Mouse (Mus musculus): Measurements from ENCODE around the gene Rps16. TPM values are rescaled to one million over a fixed set of nuclear protein-coding genes. Genes with fewer than 3 reads are reported as not detected.

The Rps16 gene
- total and polyA plus RNA-seq, 2 experiments = 110 to 577 TPM

DNA sequence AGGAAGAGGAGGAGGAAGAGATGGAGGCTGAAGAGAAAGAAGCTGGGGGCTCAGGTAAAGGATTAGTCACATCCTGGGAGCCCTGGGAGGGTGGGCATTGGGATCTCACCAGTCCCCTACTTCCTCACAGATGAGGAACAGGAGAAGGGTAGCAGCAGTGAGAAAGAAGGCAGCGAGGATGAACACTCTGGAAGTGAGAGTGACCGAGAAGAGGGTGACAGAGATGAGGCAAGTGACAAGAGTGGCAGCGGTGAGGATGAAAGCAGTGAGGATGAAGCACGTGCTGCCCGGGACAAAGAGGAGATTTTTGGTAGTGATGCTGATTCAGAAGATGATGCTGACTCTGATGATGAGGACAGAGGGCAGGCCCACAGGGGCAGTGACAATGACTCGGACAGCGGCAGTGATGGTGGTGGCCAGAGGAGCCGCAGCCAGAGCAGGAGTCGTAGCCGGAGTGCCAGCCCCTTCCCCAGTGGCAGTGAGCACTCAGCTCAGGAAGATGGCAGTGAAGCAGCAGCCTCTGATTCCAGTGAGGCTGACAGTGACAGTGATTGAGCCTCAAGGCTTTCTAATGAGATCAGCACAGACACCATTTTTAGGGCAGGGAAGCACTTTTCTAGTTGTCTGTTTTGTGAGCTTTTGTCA, 48.4 kb downstream of the Rps16 start:
- Histone ChIP-seq H3K27me3 (ENCODE audit: control insufficient read depth, insufficient read depth, low read length) (no peaks in the 10 kb centered on the region), H3K4me3 (ENCODE audit: insufficient read depth, low read depth, low read length) (no peak overlapping the region), H3K4me1 (ENCODE audit: control insufficient read depth, insufficient read depth, low read length) (peaks cover under 1% of the 10 kb centered on the region), H3K79me2 (ENCODE audit: control insufficient read depth, insufficient read depth, low read length) (0 out of 2 replicates have a peak, but pooled peaks cover under 1% of the 10 kb centered on the region), H3K9ac (ENCODE audit: low read depth, low read length) (no peak overlapping the region), H3K36me3 (ENCODE audit: control insufficient read depth, insufficient read depth, low read length) (peaks cover 40% of the 10 kb centered on the region), H3K27ac (replicated peaks; ENCODE audit: insufficient read depth, low read depth, low read length) (no peak overlapping the region)
- TF ChIP-seq CTCF (IDR thresholded peaks at IDR 0.05; ENCODE audit: low read depth, low read length) (no peak), POLR2A (IDR thresholded peaks at IDR 0.05; ENCODE audit: extremely low read depth, insufficient read depth, low read length) (no peak)
- 94% methylated on average over 10 of the region's 10 CpGs for WGBS
- no peak for DNase-seq (ENCODE audit: extremely low read depth, low read depth, low spot score)

DNA sequence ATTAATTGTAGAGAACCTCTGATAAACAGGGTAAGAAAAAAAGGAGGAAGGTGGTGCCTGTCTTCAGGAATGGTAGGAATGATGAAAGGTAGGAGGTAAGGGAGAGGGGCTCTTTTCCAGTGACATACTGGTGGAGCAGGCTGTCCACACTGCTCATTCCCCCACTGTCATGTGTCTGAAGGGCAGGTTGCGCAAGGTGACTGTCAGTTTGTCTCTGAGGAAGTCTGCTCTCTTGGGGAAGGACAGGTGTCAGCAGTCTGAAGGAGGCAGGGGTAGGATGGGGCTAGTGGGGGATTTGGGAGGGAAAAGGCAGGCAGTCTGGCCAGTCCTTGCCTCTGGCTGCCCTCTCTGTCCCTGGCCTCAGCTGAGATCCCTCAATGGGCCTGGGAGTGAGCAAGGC, 50.6 kb downstream of the Rps16 start:
- TF ChIP-seq POLR2A (IDR thresholded peaks at IDR 0.05; ENCODE audit: extremely low read depth, insufficient read depth, low read length) = no peak
- no peak for TF ChIP-seq CTCF (IDR thresholded peaks at IDR 0.05; ENCODE audit: low read depth, low read length)
- Histone ChIP-seq H3K4me3 (ENCODE audit: insufficient read depth, low read depth, low read length) (no peak overlapping the region), H3K9ac (ENCODE audit: low read depth, low read length) (no peak overlapping the region), H3K36me3 (ENCODE audit: control insufficient read depth, insufficient read depth, low read length) (peaks cover 48% of the 10 kb centered on the region), H3K27me3 (ENCODE audit: control insufficient read depth, insufficient read depth, low read length) (no peaks in the 10 kb centered on the region), H3K79me2 (ENCODE audit: control insufficient read depth, insufficient read depth, low read length) (no peaks in the 10 kb centered on the region), H3K4me1 (ENCODE audit: control insufficient read depth, insufficient read depth, low read length) (no peaks in the 10 kb centered on the region), H3K27ac (replicated peaks; ENCODE audit: insufficient read depth, low read depth, low read length) (no peak overlapping the region)
- 88% methylated on average over 1 of the region's 1 CpGs for WGBS
- no peak for DNase-seq (ENCODE audit: extremely low read depth, low read depth, low spot score)

DNA sequence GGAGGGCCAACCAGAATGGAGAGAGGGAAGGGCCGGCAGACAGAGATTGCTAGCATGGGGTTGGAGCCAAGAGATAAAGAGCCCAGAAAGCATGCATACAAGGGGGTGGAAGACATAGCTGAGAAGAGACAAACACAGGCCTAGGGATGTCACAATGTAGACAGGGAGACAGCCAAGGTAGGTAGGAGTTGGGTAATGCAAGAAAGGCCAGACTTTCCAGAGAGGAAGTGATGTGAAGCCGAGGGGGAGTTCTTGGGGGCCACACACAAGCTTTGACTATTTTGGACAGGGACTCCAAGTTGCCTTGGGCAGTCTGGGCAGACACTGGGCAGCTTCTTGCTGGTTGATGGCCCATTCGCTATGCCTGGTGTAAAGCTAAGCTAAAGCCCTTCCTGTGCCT, 51.5 kb downstream of the Rps16 start:
- no peak for TF ChIP-seq CTCF (IDR thresholded peaks at IDR 0.05; ENCODE audit: low read depth, low read length)
- no peak for TF ChIP-seq POLR2A (IDR thresholded peaks at IDR 0.05; ENCODE audit: extremely low read depth, insufficient read depth, low read length)
- Histone ChIP-seq H3K4me3 (ENCODE audit: insufficient read depth, low read depth, low read length) (no peak overlapping the region), H3K9ac (ENCODE audit: low read depth, low read length) (no peak overlapping the region), H3K36me3 (ENCODE audit: control insufficient read depth, insufficient read depth, low read length) (peaks cover 42% of the 10 kb centered on the region), H3K79me2 (ENCODE audit: control insufficient read depth, insufficient read depth, low read length) (no peaks in the 10 kb centered on the region), H3K4me1 (ENCODE audit: control insufficient read depth, insufficient read depth, low read length) (no peaks in the 10 kb centered on the region), H3K27ac (replicated peaks; ENCODE audit: insufficient read depth, low read depth, low read length) (no peak overlapping the region), H3K27me3 (ENCODE audit: control insufficient read depth, insufficient read depth, low read length) (no peaks in the 10 kb centered on the region)
- DNase-seq (ENCODE audit: extremely low read depth, low read depth, low spot score) = no peak
- WGBS = 65% methylated on average over 3 of the region's 3 CpGs

Other genes starting within 250 kb of the Rps16 start
- gene 9530053A07Rik, start 221.2 kb upstream of the Rps16 start, total RNA-seq (2014; rRNA removed) = not detected in 2 replicates
- gene 9530053A07Rik, start 221.2 kb upstream of the Rps16 start, polyA plus RNA-seq (2012; rRNA removed) = not detected in 2 replicates
- gene Fbl, start 180.9 kb upstream of the Rps16 start, total RNA-seq (2014; rRNA removed) = 34.0 and 38.6 TPM in 2 replicates
- gene Fbl, start 180.9 kb upstream of the Rps16 start, polyA plus RNA-seq (2012; rRNA removed) = 32.7 and 36.0 TPM in 2 replicates
- 7.0 and 9.7 TPM in 2 replicates for gene Dyrk1b, start 171.2 kb upstream of the Rps16 start, total RNA-seq (2014; rRNA removed)
- 14.8 and 16.6 TPM in 2 replicates for gene Dyrk1b, start 171.2 kb upstream of the Rps16 start, polyA plus RNA-seq (2012; rRNA removed)
- 0.28 and 0.47 TPM in 2 replicates for gene Eid2, start 82.8 kb upstream of the Rps16 start, total RNA-seq (2014; rRNA removed)
- 0.35 and 0.50 TPM in 2 replicates for gene Eid2, start 82.8 kb upstream of the Rps16 start, polyA plus RNA-seq (2012; rRNA removed)
- gene Eid2b, start 72.9 kb upstream of the Rps16 start, total RNA-seq (2014; rRNA removed) = 1.9 and 3.0 TPM in 2 replicates
- 3.5 and 3.9 TPM in 2 replicates for gene Eid2b, start 72.9 kb upstream of the Rps16 start, polyA plus RNA-seq (2012; rRNA removed)
- gene Selenov, start 59.5 kb upstream of the Rps16 start, total RNA-seq (2014; rRNA removed) = not detected in 2 replicates
- gene Selenov, start 59.5 kb upstream of the Rps16 start, polyA plus RNA-seq (2012; rRNA removed) = not detected in 2 replicates
- gene Dll3, start 48.4 kb upstream of the Rps16 start, total RNA-seq (2014; rRNA removed) = not detected in 2 replicates
- gene Dll3, start 48.4 kb upstream of the Rps16 start, polyA plus RNA-seq (2012; rRNA removed) = not detected in 2 replicates
- gene Timm50, start 38.6 kb upstream of the Rps16 start, total RNA-seq (2014; rRNA removed) = 22.6 and 24.9 TPM in 2 replicates
- gene Timm50, start 38.6 kb upstream of the Rps16 start, polyA plus RNA-seq (2012; rRNA removed) = 49.4 and 52.6 TPM in 2 replicates
- 15.1 and 20.7 TPM in 2 replicates for gene Supt5, start 11.9 kb upstream of the Rps16 start, total RNA-seq (2014; rRNA removed)
- gene Supt5, start 11.9 kb upstream of the Rps16 start, polyA plus RNA-seq (2012; rRNA removed) = 52.3 and 67.3 TPM in 2 replicates
- 0.65 and 1.3 TPM in 2 replicates for gene Plekhg2, start 21.9 kb downstream of the Rps16 start, total RNA-seq (2014; rRNA removed)
- 3.3 and 3.5 TPM in 2 replicates for gene Plekhg2, start 21.9 kb downstream of the Rps16 start, polyA plus RNA-seq (2012; rRNA removed)
- 16.4 and 25.4 TPM in 2 replicates for gene Zfp36, start 29.6 kb downstream of the Rps16 start, total RNA-seq (2014; rRNA removed)
- 41.1 and 54.3 TPM in 2 replicates for gene Zfp36, start 29.6 kb downstream of the Rps16 start, polyA plus RNA-seq (2012; rRNA removed)
- 13.4 and 17.6 TPM in 2 replicates for gene Med29, start 42.1 kb downstream of the Rps16 start, total RNA-seq (2014; rRNA removed)
- 49.2 and 50.9 TPM in 2 replicates for gene Med29, start 42.1 kb downstream of the Rps16 start, polyA plus RNA-seq (2012; rRNA removed)
- gene Paf1, start 42.3 kb downstream of the Rps16 start, total RNA-seq (2014; rRNA removed) = 16.1 TPM in 2 replicates
- 52.8 and 59.1 TPM in 2 replicates for gene Paf1, start 42.3 kb downstream of the Rps16 start, polyA plus RNA-seq (2012; rRNA removed)
- gene Gmfg, start 86.8 kb downstream of the Rps16 start, total RNA-seq (2014; rRNA removed) = 18.4 and 24.4 TPM in 2 replicates
- gene Gmfg, start 86.8 kb downstream of the Rps16 start, polyA plus RNA-seq (2012; rRNA removed) = 4.0 and 4.6 TPM in 2 replicates
- 0.18 TPM in 1 of 2 replicates, not detected in the other for gene Lrfn1, start 101.3 kb downstream of the Rps16 start, total RNA-seq (2014; rRNA removed)
- 0.70 and 0.71 TPM in 2 replicates for gene Lrfn1, start 101.3 kb downstream of the Rps16 start, polyA plus RNA-seq (2012; rRNA removed)
- gene Ifnl2, start 159.8 kb downstream of the Rps16 start, total RNA-seq (2014; rRNA removed) = not detected in 2 replicates
- gene Ifnl2, start 159.8 kb downstream of the Rps16 start, polyA plus RNA-seq (2012; rRNA removed) = not detected in 2 replicates
- gene Ifnl3, start 172.2 kb downstream of the Rps16 start, total RNA-seq (2014; rRNA removed) = not detected in 2 replicates
- not detected in 2 replicates for gene Ifnl3, start 172.2 kb downstream of the Rps16 start, polyA plus RNA-seq (2012; rRNA removed)
- 8.7 and 16.4 TPM in 2 replicates for gene Sycn, start 190.2 kb downstream of the Rps16 start, total RNA-seq (2014; rRNA removed)
- 1.4 and 1.6 TPM in 2 replicates for gene Sycn, start 190.2 kb downstream of the Rps16 start, polyA plus RNA-seq (2012; rRNA removed)
- not detected in 2 replicates for gene Nccrp1, start 196.6 kb downstream of the Rps16 start, total RNA-seq (2014; rRNA removed)
- gene Nccrp1, start 196.6 kb downstream of the Rps16 start, polyA plus RNA-seq (2012; rRNA removed) = 0.05 TPM in 1 of 2 replicates, not detected in the other
- gene Samd4b, start 247.5 kb downstream of the Rps16 start, total RNA-seq (2014; rRNA removed) = 4.1 and 6.9 TPM in 2 replicates
- gene Samd4b, start 247.5 kb downstream of the Rps16 start, polyA plus RNA-seq (2012; rRNA removed) = 25.7 and 27.0 TPM in 2 replicates
- 4.0 and 7.0 TPM in 2 replicates for gene Pak4, start 247.5 kb downstream of the Rps16 start, total RNA-seq (2014; rRNA removed)
- 14.9 TPM in 2 replicates for gene Pak4, start 247.5 kb downstream of the Rps16 start, polyA plus RNA-seq (2012; rRNA removed)

Measured in liver, adult 2 months (tissue).